Mouse (Mus musculus) cortical plate, adult 2 months (tissue): Measurements from ENCODE around the gene Pold2.

Experiments
- CTCF ChIP-seq: fragments of 200-500 bp; IDR thresholded peaks from 2 replicates; pipeline ENCODE4 v1.5.1; 2011; ENCODE audit warnings: mild to moderate bottlenecking, control low read depth, low read length; ENCODE audit not compliant: insufficient read depth; ENCODE audit errors: extremely low read depth
- POLR2A ChIP-seq: fragments of 200-500 bp; IDR thresholded peaks from 2 replicates; pipeline ENCODE4 v1.6.1; 2011; ENCODE audit warnings: mild to moderate bottlenecking, low read length, control low read depth; ENCODE audit not compliant: insufficient read depth; ENCODE audit errors: extremely low read depth

DNA sequence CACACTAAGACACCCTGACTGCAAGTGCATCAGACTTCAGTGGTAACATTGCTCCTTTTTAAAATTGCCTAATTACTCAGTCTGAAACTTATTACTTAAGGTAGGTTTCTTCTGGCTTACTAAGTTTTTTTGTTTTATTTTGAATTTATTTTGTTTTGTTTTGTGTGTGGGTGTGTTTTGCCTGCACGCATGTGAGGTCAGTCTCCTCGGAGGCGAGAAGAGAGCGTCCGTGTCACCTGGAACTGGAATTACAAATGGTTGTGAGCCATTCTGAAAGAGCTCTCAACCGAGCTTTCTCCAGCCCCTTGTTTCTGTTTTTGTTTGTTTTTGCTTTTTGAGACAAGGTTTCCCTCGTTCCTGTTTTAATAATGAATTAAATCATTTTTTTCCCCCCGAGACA lies 569 bp upstream of the Pold2 start:
- no peak for TF ChIP-seq CTCF
- no peak for TF ChIP-seq POLR2A
